Mouse (Mus musculus) liver, adult 2 months (tissue): ENCODE measurements around the gene AC170998.1. TPM values are rescaled to one million over a fixed set of nuclear protein-coding genes. Genes with fewer than 3 reads are reported as not detected.
A peak's percentile ranks its signal among the peaks of the same experiment; 100 is the strongest.

Experiments used
- DNase-seq: peaks from one replicate; pipeline ENCODE4 v3.0.0-alpha.2; 2011; ENCODE audit warnings: low read depth, low spot score; ENCODE audit errors: extremely low read depth
- H3K27ac ChIP-seq: fragments of 200-500 bp; replicated peaks from 2 replicates; pipeline ENCODE4 v1.5.1; 2012; ENCODE audit warnings: low read depth, mild to moderate bottlenecking, control low read depth, inconsistent platforms, low read length; ENCODE audit not compliant: insufficient read depth
- H3K27me3 ChIP-seq: fragments of 200-500 bp; 2 replicates; pipeline ENCODE4 v1.6.1; 2012; ENCODE audit warnings: mild to moderate bottlenecking, moderate library complexity, low read length, inconsistent platforms; ENCODE audit not compliant: control insufficient read depth, insufficient read depth
- H3K36me3 ChIP-seq: fragments of 200-500 bp; 2 replicates; pipeline ENCODE4 v1.6.1; 2012; ENCODE audit warnings: low read length, inconsistent platforms; ENCODE audit not compliant: control insufficient read depth, insufficient read depth
- H3K4me1 ChIP-seq: fragments of 200-500 bp; 2 replicates; pipeline ENCODE4 v1.6.1; 2011; ENCODE audit warnings: low read length; ENCODE audit not compliant: control insufficient read depth, insufficient read depth
- H3K4me3 ChIP-seq: fragments of 200-500 bp; 2 replicates; pipeline ENCODE4 v1.5.1; 2011; ENCODE audit warnings: low read depth, mild to moderate bottlenecking, control low read depth, low read length, moderate library complexity; ENCODE audit not compliant: insufficient read depth
- H3K79me2 ChIP-seq: fragments of 200-500 bp; 2 replicates; pipeline ENCODE4 v1.6.1; 2012; ENCODE audit warnings: inconsistent platforms, mild to moderate bottlenecking, low read length, moderate library complexity; ENCODE audit not compliant: control insufficient read depth, insufficient read depth
- H3K9ac ChIP-seq: fragments of 200-500 bp; 2 replicates; pipeline ENCODE4 v1.6.1; 2012; ENCODE audit warnings: low read depth, mild to moderate bottlenecking, control low read depth, inconsistent platforms, low read length
- CTCF ChIP-seq: fragments of 200-500 bp; IDR thresholded peaks from 2 replicates; pipeline ENCODE4 v1.5.1; 2011; ENCODE audit warnings: low read depth, low read length, control low read depth
- POLR2A ChIP-seq: fragments of 200-500 bp; IDR thresholded peaks from 2 replicates; pipeline ENCODE4 v1.6.1; 2011; ENCODE audit warnings: low read length, control low read depth; ENCODE audit not compliant: insufficient read depth; ENCODE audit errors: extremely low read depth
- WGBS: fragments of 180-500 bp; shearing (Covaris S2); methylation state at CpG from one replicate; pipeline ENCODE4 v1.1.7; 2018; 5-methylcytosine and 5-hydroxymethylcytosine counted together
- polyA plus RNA-seq: library from polyadenylated mRNA; depleted of rRNA; stranded (reverse); fragments of >200 nt; gene quantifications from 2 replicates; pipeline ENCODE4 v1.2.3, GENCODE M21; 2012
- total RNA-seq: library from RNA; depleted of rRNA; stranded (reverse); fragments of >200 nt; gene quantifications from 2 replicates; pipeline ENCODE4 v1.2.3, GENCODE M21; 2014

Gene AC170998.1
- total and polyA plus RNA-seq, 2 experiments: 2.3 TPM; not detected in 1

- Histone ChIP-seq H3K27me3 (no peaks in the 10 kb centered on the region), H3K27ac (no peak overlapping the region; the same call in 1 of the 2 replicates), H3K4me1 (peaks cover 44% of the 10 kb centered on the region), H3K9ac (no peak overlapping the region), H3K79me2 (peaks cover 25% of the 10 kb centered on the region), H3K4me3 (no peak overlapping the region), H3K36me3 (no peaks in the 10 kb centered on the region)
- WGBS: 50% methylated on average over 4 of the region's 4 CpGs
- DNase-seq: peak; percentile 40
- TF ChIP-seq CTCF: no peak
- TF ChIP-seq POLR2A: no peak
Observed at GRCm38 (mm10) chr17:28694832-28695231, 31.1 kb upstream of the AC170998.1 start.

- peaks cover 46% of the 10 kb centered on the region for H3K4me1 ChIP-seq
- 6% methylated on average over 2 of the region's 2 CpGs for WGBS
Observed at GRCm38 (mm10) chr17:28696641-28697040, 29.2 kb upstream of the AC170998.1 start.

GRCm38 (mm10) chr17:28697290-28698195 lies 28.3 kb upstream of the AC170998.1 start:
- peaks cover 46% of the 10 kb centered on the region for H3K4me1 ChIP-seq
- H3K4me3 ChIP-seq: no peak overlapping the region
- peak overlapping the region; percentile 71 for H3K27ac ChIP-seq
- 15% methylated on average over 13 of the region's 13 CpGs for WGBS
- peaks cover 27% of the 10 kb centered on the region for H3K79me2 ChIP-seq
- DNase-seq: peak; percentile 84
- peak overlapping the region; percentile 38 for H3K9ac ChIP-seq
- H3K27me3 ChIP-seq: no peaks in the 10 kb centered on the region
- no peaks in the 10 kb centered on the region for H3K36me3 ChIP-seq
- TF ChIP-seq POLR2A (no peak), CTCF (no peak)

More at GRCm38 (mm10) chr17:28696641-28697040, 29.2 kb upstream of the AC170998.1 start:
- peak overlapping the region; percentile 72 for H3K9ac ChIP-seq
- peaks cover 32% of the 10 kb centered on the region for H3K79me2 ChIP-seq
- H3K36me3 ChIP-seq: no peaks in the 10 kb centered on the region
- H3K27ac ChIP-seq: peak overlapping the region; percentile 93
- peak; percentile 93 for DNase-seq
- no peaks in the 10 kb centered on the region for H3K27me3 ChIP-seq
- no peak for TF ChIP-seq CTCF
- no peak for TF ChIP-seq POLR2A
- H3K4me3 ChIP-seq: no peak overlapping the region

GRCm38 (mm10) chr17:28698245-28698644 lies 27.6 kb upstream of the AC170998.1 start:
- peak overlapping the region; percentile 71 for H3K27ac ChIP-seq
- 0 out of 2 replicates have a peak overlapping the region, but pooled peaks have one; percentile 24 for H3K9ac ChIP-seq
- H3K4me3 ChIP-seq: no peak overlapping the region
- TF ChIP-seq POLR2A (no peak), CTCF (no peak)
- peaks cover 28% of the 10 kb centered on the region for H3K79me2 ChIP-seq
- peak; percentile 65 for DNase-seq
- no peaks in the 10 kb centered on the region for H3K36me3 ChIP-seq
- H3K27me3 ChIP-seq: no peaks in the 10 kb centered on the region
- H3K4me1 ChIP-seq: peaks cover 47% of the 10 kb centered on the region
- WGBS: 8% methylated on average over 4 of the region's 4 CpGs

GRCm38 (mm10) chr17:28698672-28699071 lies 27.2 kb upstream of the AC170998.1 start:
- no peak overlapping the region for H3K9ac ChIP-seq
- H3K4me1 ChIP-seq: peaks cover 44% of the 10 kb centered on the region
- WGBS: 2% methylated on average over 2 of the region's 2 CpGs
- peak overlapping the region; percentile 71 for H3K27ac ChIP-seq
- H3K36me3 ChIP-seq: no peaks in the 10 kb centered on the region
- no peak overlapping the region for H3K4me3 ChIP-seq
- H3K27me3 ChIP-seq: no peaks in the 10 kb centered on the region
- TF ChIP-seq CTCF (no peak), POLR2A (no peak)
- H3K79me2 ChIP-seq: peaks cover 30% of the 10 kb centered on the region
- DNase-seq: peak; percentile 88

- no peak overlapping the region for H3K4me3 ChIP-seq
- H3K9ac ChIP-seq: no peak overlapping the region
- no peak for TF ChIP-seq CTCF
- no peak for TF ChIP-seq POLR2A
- peaks cover 30% of the 10 kb centered on the region for H3K79me2 ChIP-seq
- peaks cover 38% of the 10 kb centered on the region for H3K4me1 ChIP-seq
- H3K27me3 ChIP-seq: no peaks in the 10 kb centered on the region
- no peaks in the 10 kb centered on the region for H3K36me3 ChIP-seq
- no peak overlapping the region for H3K27ac ChIP-seq
- DNase-seq: no peak
- WGBS: 69% methylated on average over 7 of the region's 7 CpGs
Observed at GRCm38 (mm10) chr17:28699789-28700188, 26.1 kb upstream of the AC170998.1 start.
